Mouse (Mus musculus): ENCODE data around the gene Erlin1.

The Erlin1 gene

DNA sequence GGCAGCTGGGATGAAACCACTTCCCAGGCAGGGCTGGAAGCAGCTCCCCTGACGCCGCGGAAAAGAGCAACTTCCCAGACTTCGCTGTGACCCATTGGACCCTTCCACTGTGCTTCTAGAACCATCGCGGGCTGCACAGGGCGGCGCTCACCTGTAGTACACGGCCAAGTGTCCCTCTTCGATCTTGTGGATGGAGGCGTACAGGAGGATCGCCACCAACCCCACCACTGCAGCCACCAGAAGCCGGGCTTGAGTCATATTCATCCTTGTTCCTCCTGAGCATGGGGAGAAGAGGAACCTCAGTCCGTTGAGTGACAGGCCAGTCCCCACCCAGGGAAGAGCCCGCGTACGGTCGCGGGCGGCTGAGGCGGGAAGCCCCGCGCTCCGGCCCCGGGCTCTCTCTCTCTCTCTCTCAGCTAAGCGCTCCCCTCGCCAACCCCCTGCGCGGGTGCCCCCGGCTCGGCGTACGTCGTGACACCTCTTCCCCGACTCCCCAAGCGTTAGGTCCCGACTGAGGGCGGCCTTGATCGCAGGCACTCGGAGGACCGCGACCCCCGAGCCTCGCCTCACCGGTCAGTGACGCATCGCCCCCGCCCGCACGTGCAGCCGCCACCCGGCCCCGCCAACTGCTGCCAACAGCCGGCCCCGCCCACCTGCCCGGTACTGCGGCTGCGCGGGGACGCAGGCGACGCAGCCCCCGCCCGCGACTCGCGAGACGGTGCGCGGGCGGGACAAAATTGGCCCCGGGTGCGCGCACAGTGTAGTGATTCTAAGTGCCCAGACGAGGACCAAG lies at the start of gene Erlin1:
Gene Erlin1 (minus strand): TSS at position 665 of the 793 bp plus-strand sequence.
- peak; percentile 86 for DNase-seq (ENCODE audit: low read depth)

DNA sequence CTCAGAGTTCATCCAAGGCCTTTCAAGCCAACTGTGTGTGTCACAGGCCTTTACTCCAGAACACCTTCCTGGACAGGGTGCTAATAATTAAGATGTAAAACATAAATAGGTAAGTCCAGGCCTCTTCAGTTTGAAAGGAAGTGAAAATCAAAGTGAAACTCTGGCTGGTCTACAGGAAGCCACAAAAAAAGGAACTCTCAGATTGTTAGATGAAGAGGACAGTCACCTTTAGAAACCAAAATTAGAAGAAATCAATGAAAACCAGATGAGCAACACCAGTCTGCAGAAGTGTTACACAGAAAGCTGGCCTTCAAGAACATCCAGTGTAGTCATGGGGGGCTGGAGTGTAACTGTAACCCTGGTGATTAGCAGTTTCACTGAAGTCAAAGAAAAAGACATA lies 48.2 kb upstream of the Erlin1 start:
- DNase-seq (ENCODE audit: low read depth) = peak; percentile 17

DNA sequence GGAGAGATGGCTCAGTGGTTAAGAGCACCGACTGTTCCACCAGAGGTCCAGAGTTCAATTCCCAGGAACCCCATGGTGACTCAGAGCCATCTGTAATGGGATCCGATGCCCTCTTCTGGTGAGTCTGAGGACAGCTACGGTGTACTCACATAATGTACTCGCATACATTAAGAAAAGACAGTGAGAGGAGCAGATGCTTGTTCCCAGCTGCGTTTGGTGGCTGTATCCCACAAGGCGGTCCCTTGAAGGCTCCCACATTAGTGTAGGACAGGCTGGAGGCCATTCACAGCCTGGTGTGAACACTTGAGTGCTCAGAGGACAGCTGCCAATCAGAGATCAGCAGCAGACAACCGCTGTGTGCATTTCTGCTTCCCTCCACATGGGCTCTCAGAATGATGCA lies 42.1 kb upstream of the Erlin1 start:
- DNase-seq (ENCODE audit: low read depth) = peak; percentile 28

DNA sequence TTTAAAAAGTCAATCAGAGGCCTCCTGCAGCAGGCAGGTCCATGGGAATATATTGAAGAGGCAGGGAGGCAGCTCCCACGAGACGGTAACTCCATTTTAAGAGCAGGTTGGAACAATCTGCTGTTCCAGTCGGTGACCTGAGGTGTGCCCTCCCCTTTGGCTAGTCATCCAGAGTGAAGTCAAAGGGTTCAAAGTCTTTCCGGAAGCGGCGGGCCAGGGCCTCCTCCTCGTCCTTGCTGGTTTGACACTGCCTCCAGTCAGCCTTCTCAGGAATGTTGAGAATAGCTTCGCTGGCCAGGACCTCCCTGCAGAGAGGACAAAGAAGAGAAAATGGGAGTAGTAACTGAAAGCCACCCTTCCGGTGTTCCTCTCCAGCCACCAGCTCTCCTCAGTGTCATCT lies 40.8 kb upstream of the Erlin1 start:
- DNase-seq (ENCODE audit: low read depth) = no peak

DNA sequence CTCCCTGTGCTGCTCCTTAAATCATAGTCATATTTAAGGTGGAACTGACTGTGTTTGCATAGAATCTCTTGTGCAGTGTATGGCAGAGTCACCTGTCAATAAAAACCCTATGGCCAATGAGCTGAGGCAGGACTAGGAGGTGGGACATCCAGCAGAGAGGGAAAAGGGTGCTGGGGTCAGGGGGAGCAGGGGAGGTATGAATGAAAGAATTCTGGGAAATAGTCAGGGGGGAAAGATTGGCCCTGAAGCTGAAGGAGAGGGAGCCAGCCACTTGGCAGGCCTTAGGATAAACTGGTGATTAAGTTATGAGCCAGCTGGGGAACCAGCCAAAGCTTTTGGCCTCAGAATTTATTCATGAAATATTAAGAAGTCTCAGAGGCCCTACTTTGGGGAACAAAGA lies 39.4 kb upstream of the Erlin1 start:
- DNase-seq (ENCODE audit: low read depth) = no peak

DNA sequence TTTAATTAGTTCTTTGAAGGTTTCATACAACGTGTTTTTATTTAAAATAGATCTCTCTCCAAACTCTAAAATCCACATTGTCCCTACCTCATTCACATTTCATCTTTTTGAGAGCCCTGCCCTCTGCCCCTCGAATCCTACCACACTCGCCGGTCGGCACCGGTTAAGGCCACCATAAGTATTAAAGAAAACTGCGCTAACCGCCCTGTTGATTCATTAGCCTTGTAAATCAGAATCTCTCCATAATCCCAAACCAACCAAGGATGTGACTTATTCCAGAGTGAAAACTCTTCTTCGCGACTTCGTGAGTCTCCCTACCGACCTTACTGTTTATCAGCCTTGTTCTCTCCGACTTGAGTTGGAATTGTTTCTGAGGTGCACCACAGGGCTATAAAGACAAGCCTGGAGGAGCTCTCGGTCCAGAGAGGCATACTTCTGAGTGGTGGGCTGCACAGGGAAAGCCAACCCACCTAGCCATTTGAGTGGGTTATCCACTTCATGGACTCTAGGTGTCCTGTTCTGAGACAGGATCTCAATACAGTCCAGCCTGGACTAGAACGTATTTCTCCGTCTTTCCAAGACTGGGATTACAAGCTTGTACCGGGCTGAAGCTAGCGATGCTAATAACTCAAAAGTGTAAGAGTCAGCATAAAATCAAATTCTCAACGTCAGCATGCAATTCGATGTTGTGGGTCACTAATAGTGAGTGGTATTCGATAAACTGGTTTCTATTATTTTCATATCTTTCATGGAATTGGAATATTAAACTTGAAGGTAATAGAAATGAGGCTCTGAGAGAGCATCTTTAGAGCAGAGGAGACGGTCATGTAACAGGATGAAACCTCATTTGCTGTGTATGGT lies 38.3 kb upstream of the Erlin1 start:
- no peak for DNase-seq (ENCODE audit: low read depth)

DNA sequence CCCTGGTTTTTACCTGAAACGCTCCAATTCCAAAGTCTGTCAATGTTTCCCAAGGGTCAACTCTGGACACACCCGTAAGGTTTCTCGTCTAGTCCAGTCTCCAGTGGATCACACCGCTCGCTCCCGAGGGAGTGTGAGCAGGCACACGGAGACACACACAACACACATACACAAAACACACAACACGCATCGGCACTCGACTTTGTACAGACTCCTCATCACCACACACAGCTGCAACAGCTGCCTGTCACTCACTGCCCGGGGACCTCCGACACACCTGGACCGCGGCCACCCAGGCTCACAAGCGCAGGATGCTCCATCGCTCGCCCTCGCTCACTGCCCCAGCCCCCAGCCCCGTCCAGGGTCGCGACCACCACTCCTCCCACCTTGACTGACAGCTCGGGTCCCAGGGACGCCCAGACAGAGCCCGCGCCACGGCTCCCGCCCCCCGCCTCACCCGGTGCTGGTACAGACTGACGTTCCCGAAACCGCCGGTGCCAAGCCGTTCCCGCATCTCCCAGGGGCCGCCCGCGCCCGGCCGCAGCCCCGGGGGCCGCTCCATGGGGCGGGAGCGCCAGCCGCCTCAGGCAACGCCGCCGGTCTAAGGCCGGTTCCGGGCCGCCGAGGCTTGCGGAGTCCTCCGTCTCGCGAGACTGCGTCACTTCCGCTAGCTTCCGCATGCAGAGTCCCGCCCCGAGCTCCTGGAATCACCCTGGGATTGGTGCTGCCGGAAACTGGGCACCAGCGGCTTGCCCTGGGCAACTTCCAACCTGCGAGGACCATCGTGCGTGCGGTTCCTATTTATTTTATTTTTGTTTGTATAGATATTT lies 37.5 kb upstream of the Erlin1 start, which contains the start of gene Chuk:
Gene Chuk (minus strand): TSS at position 650 of the 830 bp plus-strand sequence.
- DNase-seq (ENCODE audit: low read depth) = peak; percentile 97

DNA sequence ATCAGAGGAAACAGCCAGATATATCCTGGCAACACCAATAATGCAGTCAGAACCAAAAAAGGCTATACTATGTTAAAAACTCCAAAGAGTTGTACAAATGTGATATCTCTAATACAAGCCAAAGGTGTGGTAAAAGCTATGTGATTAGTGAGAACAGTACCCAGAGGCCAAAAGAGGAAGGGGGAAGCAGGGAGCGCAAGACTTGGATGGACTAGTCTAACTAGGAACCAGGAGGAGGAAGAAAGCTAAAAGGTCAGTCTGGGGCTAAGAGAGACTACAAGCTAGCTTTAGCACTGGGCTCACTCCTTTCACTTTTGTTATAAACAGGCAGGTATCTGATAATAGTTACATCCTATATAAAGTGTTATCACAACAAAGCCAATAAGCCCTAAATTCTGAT lies 34.8 kb upstream of the Erlin1 start:
- no peak for DNase-seq (ENCODE audit: low read depth)

DNA sequence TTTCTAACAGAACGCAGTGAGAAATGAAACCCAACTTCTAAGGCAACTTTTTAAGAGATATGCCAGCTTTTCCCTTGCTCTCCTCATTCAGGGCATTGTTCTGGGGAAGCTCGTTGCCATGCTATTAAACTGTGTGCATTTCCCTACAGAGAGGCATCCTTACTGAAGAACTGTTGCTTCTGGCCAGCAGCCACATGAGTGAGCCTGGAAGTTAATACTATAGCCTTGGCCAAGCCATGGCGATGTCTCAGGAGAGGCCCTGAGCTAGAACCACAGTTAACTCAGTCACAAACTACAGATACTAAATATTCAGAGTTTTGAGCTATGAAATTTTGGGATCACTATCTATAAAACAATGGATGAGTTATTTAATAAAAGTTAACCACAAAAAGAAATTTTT lies 33.4 kb upstream of the Erlin1 start:
- no peak for DNase-seq (ENCODE audit: low read depth)

DNA sequence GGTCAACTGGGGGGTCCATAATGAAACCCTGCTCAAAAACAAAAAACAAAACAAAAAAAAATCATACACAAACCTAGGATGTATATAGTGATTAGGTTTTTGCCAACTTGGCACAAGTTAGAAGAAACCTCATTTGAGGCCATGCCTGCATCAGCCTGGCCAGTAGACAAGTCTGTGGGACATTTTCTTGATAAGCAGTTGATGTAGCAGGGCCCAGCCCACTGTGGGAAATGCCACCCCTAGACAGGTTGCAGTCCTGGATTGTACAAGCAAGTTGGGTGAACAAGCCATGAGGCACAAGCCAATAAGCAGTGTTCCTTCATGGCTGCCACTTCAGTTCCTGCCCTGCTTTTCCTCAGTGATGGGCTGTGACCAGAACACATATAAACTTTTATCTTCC lies 31.3 kb upstream of the Erlin1 start:
- DNase-seq (ENCODE audit: low read depth) = no peak

DNA sequence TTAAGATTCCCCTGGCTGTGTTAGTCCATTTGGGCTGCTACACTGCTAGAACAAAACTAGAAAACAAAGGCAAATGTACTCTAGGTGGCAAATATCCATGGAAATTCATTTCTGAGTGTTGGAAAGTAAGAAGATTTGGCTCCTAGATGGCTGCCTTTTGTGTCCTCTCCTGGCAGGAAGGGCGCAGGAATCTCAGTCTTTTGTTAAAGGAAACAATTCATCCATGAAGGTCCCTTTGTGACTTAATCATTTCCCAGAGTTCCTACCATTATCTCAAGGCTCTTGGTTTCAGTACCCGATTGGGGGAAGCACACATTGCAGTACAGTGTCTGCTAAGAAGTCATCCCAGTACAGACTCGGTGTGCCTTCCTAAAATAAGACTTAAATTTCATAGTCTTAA lies 16.7 kb upstream of the Erlin1 start:
- no peak for DNase-seq (ENCODE audit: low read depth)

DNA sequence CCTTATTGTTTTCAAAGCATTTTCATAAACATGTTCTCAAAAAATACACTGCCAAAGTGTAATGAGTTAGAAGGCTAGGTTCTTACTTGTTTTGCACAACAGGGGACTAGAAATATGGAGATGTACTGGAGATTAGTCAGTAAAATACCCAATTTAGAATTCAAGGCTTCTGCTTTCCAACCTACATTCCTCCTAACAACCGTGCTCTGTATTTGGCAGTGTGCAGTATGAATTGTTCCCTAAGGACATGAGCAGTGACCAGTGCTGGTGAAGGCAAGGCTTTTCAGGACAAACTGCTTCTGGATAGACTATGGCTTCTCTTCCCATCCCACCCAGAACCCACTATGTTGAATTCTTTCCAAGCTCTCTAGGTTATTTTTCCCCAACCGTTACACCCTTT lies 11.3 kb upstream of the Erlin1 start:
- no peak for DNase-seq (ENCODE audit: low read depth)

DNA sequence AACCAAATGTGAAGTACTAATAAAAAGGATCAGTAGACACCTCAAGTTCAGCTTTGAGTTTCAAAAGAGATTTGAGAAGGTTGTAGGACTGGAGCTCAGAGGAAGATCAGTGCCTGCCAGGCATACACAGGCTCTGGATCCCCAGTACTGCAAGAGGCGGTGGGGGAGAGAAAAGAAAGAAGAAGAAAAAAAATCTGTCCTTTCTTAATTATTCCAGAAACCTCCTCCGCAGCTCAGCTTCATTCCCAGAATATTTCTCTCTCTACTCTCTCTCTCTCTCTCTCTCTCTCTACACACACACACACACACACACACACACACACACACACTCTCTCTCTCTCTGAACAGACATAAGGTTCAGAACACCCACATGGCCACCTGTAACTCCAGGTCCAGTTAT lies 10.4 kb upstream of the Erlin1 start:
- DNase-seq (ENCODE audit: low read depth) = no peak

DNA sequence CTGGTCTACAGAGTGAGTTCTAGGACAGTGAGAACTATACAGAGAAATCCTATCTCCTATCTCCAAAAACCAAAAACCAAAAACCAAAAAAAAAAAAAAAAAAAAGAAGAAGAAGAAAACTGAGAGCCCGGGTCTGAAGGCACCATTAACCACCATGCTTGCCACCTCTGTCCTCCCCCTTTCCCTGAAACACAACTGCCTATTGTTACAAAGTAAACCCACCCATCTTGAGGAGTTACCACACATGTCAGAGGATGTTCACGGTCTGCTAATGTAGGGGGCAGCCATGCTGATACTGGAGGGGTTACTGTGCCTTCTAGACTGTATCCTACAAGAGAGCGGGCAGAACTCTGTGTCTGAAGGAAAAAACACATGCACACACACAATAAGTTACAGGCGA lies 7.4 kb upstream of the Erlin1 start:
- no peak for DNase-seq (ENCODE audit: low read depth)

DNA sequence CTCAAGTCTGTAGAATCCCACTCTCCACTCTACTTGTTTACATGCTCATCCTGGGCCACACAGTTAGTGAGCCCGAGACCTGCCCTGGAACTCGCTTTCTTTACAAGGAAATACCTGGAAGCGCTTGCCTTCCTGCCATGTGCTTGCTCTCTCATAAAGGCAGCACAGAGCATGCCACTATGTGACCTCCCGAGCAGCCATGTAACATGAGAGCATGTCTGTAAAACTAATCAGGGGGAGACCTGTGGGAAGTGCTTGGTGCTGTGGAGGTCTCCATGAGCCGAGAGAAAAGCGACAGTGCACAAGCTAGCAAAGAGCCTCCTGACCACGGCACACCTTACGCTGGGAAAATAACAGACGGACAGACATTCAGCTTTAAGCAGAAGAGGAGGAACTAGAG lies 6.9 kb upstream of the Erlin1 start:
- no peak for DNase-seq (ENCODE audit: low read depth)

DNA sequence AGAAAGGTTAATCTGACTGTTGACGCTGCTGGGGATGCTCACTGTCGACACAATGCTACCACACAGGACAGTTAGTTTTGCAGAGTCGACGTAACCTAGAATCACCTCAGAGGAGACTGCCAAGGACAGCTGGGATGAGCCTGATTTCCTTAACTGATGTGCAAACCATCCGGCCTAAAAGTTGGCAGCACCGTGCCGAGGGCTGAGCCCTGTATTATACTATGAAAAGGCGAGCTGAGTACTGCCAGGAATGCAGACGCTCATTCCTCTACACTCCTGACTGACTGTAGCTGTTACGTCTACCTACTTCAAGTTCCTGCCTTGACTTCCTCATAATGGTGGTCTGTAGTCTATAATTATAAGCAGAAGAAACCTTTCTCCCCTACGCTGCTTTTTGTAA lies 5.4 kb upstream of the Erlin1 start:
- no peak for DNase-seq (ENCODE audit: low read depth)

DNA sequence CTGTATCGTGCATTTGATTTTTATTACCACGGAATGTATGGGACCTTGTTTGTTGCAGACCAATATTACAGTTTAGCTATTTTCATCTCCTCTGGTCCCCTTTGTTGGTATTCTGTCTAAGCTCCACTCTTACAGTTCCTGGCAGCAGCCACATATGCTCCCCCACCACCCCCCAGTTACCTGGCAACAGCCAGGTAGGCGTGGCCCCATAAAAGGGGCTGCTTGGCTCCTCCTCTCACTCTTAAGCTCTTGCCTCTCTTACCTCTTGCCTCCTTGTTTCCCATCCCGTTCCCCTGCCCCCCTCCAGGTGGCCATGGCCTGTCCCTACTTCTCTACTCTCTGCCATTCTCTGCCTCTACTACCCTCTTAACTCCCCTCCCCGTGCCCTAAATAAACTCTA lies 1.6 kb upstream of the Erlin1 start:
- DNase-seq (ENCODE audit: low read depth) = peak; percentile 4

DNA sequence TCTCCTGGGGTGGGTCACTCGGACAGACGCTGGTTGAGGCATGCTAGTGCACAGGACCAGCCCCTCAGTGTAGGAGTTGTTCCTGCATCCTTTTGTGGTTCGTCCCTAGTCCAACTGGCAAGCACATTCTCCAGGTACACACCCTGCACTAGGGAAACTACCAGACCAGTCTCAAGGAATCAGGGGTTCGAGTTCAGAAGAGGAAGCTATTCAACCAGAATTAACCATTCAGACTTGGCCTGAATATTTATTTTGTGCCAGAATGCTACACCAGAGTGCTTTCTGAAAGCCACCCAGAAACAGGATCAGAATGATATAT lies 288 bp upstream of the Erlin1 start:
- DNase-seq (ENCODE audit: low read depth) = no peak

DNA sequence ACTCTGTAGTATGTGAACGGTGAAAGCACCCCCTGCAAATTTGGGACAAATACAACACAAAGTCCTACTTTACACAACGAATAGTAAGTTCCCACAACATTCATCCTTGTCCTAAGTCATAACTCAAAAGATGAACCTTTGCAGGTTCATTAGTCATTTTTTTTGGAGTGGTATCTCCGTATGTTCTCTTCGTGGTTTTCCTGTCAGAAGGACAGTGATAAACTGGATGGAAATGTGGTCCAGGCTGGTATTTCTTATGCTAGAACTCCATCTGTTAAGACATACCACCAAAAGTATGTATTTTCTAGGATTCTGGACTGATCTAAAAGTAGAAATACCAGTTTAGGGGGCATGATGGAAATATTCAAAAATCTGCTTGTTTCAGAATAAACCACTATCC lies 1.4 kb downstream of the Erlin1 start:
- peak; percentile 23 for DNase-seq (ENCODE audit: low read depth)

DNA sequence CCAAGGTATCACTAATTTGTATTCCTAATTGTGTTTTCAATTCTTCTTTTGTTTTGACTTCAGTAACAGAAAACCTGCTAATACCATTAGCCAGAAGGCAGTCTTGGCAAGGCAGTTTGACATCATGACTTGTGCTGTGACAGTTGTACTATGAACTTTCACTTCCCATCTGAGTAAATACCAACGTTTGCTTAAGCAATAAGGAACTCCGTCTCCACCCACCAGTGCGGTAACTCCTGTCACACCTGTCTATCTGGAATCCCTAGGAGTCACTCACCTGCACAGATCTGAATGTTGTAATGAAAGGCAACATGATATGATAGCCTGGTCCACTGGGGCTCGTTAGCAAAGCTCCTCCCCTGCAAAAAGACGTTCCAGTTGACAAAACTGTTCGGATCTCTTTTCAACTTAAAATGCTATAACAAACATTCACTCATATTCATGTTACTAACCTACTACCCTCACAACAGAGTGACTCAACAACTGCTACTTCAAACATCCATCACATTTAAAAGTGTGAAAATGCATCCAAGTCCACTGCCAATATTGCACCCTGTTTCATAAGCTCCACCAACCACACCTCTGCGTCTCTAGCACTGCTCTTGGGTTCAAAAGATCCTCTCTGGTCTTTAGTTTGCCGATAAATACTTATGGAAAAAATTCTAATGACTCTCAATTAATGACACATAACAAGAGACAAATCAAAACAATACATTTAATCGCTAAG lies 2.1 kb downstream of the Erlin1 start:
- peak; percentile 39 for DNase-seq (ENCODE audit: low read depth)

DNA sequence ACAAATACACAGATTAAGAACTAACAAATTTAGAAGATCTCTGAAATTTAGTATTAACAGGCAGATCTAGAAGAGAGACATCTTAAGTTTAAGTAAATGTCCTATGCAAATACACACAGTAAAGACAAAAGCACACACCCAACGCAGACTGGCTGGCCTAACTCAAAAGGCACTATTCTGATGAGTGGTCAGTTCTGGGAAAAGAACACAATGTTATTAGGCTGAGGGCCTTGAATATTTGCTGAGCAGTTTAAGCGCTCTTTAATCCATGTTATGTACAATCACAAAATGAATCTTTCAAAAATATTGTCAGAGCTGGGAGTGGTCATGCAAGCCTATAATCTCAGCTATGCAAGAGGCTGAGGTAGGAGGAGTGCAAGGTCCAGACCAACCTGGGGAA lies 4.9 kb downstream of the Erlin1 start:
- DNase-seq (ENCODE audit: low read depth) = no peak

DNA sequence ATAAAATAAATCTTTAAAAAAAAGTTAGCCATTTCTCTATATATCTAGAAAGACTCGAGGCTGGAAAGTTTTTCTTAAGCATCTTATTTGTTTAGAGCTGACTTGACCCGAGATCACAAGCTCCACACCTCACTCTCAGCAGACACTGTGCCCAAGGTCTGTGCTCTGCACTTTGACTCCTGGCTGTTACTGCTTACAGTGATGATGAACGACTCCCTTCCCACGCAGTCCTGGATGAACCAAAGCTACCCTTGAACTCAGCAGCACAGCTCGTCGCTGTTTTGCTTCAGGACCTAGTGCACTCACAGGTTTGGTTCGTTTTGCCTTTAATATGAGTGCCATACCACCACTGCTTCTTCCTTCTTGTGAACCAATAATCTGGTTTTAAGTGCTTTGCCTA lies 5.8 kb downstream of the Erlin1 start:
- no peak for DNase-seq (ENCODE audit: low read depth)

Data from induced T-regulatory cell, adult 2 months (primary cell).